Mouse (Mus musculus): Measurements from ENCODE around the gene Fgfr1op.

DNA sequence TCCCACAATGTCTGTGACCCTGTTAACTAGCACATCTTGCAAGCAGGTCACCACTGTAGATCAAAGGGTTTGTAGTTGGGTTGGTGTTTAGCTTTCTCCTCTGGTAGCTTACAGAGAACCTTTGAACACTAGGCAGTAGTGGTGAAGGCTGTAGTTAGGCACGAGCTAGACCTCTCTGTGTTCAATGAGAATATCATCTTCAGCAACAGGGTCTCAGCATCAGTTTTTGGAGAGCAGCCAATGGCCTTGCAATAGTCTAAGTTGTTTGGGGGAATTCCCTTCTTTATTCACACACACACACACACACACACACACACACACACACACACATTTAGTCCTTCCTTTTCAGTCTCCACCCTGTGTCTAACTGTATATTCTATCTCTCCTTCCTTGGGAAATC, 38.2 kb downstream of the Fgfr1op start:
- TF ChIP-seq CTCF (IDR thresholded peaks at IDR 0.05; ENCODE audit: borderline replicate concordance, extremely low read depth, insufficient read depth, insufficient read length) (no peak), POLR2A (IDR thresholded peaks at IDR 0.05; ENCODE audit: borderline replicate concordance, extremely low read depth, insufficient read depth, insufficient read length, poor library complexity, severe bottlenecking) (no peak)
